Mouse (Mus musculus): ENCODE results near the gene Ifitm10.

- TF ChIP-seq CTCF (IDR thresholded peaks at IDR 0.05; ENCODE audit: borderline replicate concordance, control insufficient read depth, extremely low read depth, insufficient read depth, low read length, poor library complexity) (0 out of 2 replicates have a peak, but pooled peaks have one; percentile 27), POLR2A (IDR thresholded peaks at IDR 0.05; ENCODE audit: control insufficient read depth, extremely low read depth, insufficient read depth, low read length, poor library complexity) (peak; percentile 94)
These were observed 14.0 kb upstream of the Ifitm10 start, which contains the start of gene Ctsd for GRCm38 (mm10) chr7:142387419-142388148.
